Mouse (Mus musculus) E14TG2a.4 (cell line): ENCODE measurements around the gene Sulf2.

Source experiments
- CTCF ChIP-seq: conservative IDR thresholded peaks from 2 replicates; pipeline ENCODE4 v1.5.1; 2014; ENCODE audit warnings: low read length
- NANOG ChIP-seq: IDR thresholded peaks from 2 replicates; pipeline ENCODE4 v1.6.1; 2014; ENCODE audit warnings: borderline replicate concordance, low read length, mixed read lengths
- POU5F1 ChIP-seq: IDR thresholded peaks from 2 replicates; pipeline ENCODE4 v1.6.1; 2014; ENCODE audit warnings: low read length, borderline replicate concordance

- TF ChIP-seq CTCF (no peak), NANOG (no peak), POU5F1 (no peak)
These were observed 24.1 kb upstream of the Sulf2 start for GRCm38 (mm10) chr2:166179457-166180101.
